Mouse (Mus musculus) lung, adult 10 weeks (tissue): ENCODE measurements around the gene Tmeff2. TPM values are rescaled to one million over a fixed set of nuclear protein-coding genes. Genes with fewer than 3 reads are reported as not detected.

ENCODE experiments used
- polyA plus RNA-seq: library from polyadenylated mRNA; stranded (reverse); fragments of 350-450 nt; fragmentation: Illumina TruSeq; extraction: RNeasy Lipid Tissue Mini Kit (QIAGEN cat#74804); gene quantifications from one replicate; pipeline ENCODE4 v1.2.3, GENCODE M21; 2014; ENCODE audit warnings: low read depth, low replicate concordance; ENCODE audit not compliant: insufficient read depth

Tmeff2 gene
- polyA plus RNA-seq, result 5.0 TPM

GRCm38 (mm10) chr1:50900386-50900785 is at the start of gene Tmeff2:
Tmeff2 (plus strand) TSS chr1:50900647.

